Mouse (Mus musculus) testis, adult 2 months (tissue): ENCODE results near the gene Gramd1a.

Experiments
- CTCF ChIP-seq: fragments of 200-500 bp; IDR thresholded peaks from 2 replicates; pipeline ENCODE4 v1.5.1; 2012; ENCODE audit warnings: low read depth, mild to moderate bottlenecking, inconsistent platforms, low read length, moderate library complexity; ENCODE audit not compliant: control insufficient read depth, insufficient read depth, insufficient replicate concordance
- POLR2A ChIP-seq: fragments of 200-500 bp; IDR thresholded peaks from 2 replicates; pipeline ENCODE4 v1.6.1; 2012; ENCODE audit warnings: low read depth, mild to moderate bottlenecking, inconsistent platforms, low read length, moderate library complexity; ENCODE audit not compliant: control insufficient read depth

- TF ChIP-seq POLR2A (no peak), CTCF (no peak)
Observed at GRCm38 (mm10) chr7:31116721-31117145, 39.0 kb downstream of the Gramd1a start.
